Mouse (Mus musculus) G1E-ER4 (cell line): ENCODE measurements around the gene Ptprg. TPM values are rescaled to one million over a fixed set of nuclear protein-coding genes. Genes with fewer than 3 reads are reported as not detected.

Experiments used
- GATA1 ChIP-seq: IDR thresholded peaks from one replicate; pipeline ENCODE4 v1.8.0; 2012; ENCODE audit warnings: low read length, inconsistent platforms
- polyA plus RNA-seq: library from polyadenylated mRNA; stranded (reverse); fragments of >175 nt; gene quantifications from 2 replicates; pipeline ENCODE4 v1.2.3, GENCODE M21; 2012

Ptprg gene
- polyA plus RNA-seq, 1 experiment = not detected

DNA sequence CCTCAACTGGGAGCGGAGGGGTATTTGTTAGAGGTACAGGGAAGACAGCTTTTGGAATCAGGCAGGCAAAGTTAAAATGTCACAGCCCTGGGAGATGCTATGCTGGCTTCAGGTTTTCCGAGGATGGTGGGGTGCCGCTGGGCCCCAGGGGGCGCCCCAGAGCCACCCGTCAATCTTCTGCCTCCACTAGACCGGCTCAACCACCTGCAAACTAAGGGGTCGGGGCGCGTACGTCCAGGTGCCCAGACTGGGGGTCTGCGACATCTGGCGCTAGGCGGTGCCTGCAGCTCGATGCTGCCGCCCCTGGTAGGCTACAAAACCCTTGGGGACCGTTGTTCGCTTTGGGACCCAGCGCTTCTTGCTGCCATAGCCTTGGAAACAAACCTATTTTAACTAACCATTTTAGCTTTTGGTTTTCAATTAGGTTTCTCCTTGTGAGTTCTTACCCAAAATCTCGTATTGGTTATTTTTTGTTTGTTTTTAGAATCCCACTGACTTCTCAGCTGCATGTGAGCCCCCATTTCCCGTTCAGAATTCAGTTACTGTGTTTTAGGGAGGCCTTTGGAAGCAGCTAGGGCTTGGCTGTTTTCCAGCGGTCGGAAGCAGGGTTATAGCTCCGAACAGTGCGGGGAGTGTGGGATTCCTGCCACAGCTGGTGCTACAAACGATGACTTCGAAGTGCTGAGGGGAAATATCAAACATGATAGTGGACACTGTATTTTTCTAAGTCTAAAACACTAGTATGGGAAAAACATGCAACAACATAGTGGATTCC lies 3.2 kb downstream of the Ptprg start:
- no peak for TF ChIP-seq GATA1

GRCm38 (mm10) chr14:11558496-11558895 lies 5.2 kb downstream of the Ptprg start:
- TF ChIP-seq GATA1 = no peak

DNA sequence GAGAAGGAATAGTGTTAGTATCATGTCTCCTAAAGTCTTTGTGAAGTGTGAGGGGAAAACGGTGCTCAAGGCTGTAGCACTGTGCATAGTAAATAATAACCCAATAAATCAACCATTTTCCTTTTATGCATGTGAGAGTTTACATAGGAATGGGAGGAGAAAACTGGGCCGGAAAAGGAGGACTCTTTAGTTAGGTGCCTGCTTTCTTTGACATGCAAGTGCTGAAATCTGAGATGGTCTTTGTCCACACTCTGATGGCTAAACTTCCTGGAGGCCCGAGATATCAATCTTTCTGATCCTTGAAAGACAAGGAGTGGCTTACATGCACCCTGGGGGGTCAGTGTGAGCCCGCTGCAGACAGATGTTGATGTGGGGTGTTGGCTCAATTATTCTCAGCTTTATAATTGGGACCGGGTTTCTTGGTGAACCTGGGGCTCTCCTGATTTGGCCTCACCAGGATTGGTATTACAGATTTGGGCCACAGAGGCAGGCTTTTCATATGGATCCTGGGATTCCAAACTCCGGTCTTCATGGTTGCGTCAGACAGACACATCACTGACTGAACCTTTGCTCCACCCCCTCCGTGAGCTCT lies 7.4 kb downstream of the Ptprg start:
- TF ChIP-seq GATA1 = no peak

DNA sequence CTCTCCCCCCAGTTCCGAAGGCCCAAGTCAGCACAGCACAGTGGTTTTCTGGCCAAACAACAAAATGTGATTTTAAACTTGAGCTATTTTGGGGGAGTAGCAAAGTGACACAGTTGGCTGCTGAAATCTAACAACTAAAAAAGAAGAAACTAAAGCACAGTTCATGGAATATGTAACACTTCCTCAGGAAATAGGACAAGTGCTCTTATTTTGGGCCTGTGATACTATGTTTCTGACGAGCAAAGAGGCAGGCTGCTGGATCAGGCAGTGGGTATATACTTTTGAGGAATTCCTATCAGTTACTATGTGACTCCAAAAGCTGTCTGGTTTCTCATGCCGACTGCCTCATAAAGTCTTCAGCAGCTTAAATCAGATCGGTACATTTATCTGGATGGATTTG lies 8.1 kb downstream of the Ptprg start:
- no peak for TF ChIP-seq GATA1

- no peak for TF ChIP-seq GATA1
These were observed 9.5 kb downstream of the Ptprg start for GRCm38 (mm10) chr14:11562870-11563269.

GRCm38 (mm10) chr14:11563656-11564055 lies 10.3 kb downstream of the Ptprg start:
- TF ChIP-seq GATA1 = no peak

GRCm38 (mm10) chr14:11564456-11564855 lies 11.1 kb downstream of the Ptprg start:
- TF ChIP-seq GATA1 = no peak

GRCm38 (mm10) chr14:11565283-11565682 lies 12.0 kb downstream of the Ptprg start:
- no peak for TF ChIP-seq GATA1

DNA sequence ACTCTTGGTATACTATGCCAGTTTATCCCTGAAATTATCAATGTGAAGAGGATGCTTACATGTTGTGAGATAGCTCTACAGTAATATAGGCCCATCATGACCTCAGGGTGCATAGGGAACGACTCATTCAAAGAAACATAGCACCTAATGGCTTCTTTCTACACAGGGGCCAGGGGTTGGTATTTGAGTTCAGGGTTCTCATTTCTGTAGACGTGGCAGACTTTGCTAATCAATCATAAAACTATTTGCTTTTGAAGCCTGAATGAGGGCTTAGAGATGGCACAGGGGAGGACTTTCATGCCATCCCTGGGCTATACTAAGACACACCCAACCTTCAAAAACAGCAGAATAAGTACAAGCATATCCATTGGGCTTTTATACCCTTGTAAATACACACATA lies 16.4 kb downstream of the Ptprg start:
- TF ChIP-seq GATA1 = no peak

- no peak for TF ChIP-seq GATA1
These were observed 18.5 kb downstream of the Ptprg start for GRCm38 (mm10) chr14:11571766-11572394.

DNA sequence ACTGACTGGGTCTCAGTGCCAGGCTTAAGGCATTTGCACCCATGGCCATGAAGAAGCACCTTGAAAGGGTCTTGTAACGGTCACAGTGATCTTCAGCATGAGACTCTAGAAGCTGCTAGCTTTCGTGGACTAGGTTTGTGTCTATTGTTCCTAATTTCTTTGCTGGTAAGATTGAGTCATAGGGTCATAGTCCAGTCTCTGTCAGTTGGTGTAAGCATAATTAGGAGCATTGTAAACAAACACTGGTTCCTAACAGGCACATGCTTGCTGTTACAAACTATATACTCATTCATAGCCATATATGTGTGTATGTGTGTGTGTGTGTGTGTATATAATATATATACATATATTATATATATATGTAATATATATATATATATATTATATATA lies 19.1 kb downstream of the Ptprg start:
- TF ChIP-seq GATA1 = no peak

DNA sequence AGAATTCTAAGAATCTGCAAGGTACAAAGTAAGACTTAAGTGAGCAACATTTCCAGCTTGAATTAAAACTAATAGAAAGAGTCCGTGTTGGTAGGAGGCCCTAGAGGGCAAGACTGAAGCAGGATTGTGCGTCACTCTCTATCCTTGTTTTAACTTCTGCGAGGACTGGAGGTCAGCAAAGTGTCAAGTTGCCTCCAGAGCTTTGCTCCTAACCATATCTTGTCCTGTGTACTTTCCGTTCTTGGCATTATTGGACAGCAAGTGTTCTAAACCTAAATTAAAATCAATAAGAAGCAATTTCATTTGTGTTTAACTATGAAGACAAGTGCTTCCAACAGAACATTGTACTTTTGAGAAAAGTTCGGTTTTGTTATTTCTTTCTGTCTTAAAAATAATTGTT lies 20.4 kb downstream of the Ptprg start:
- TF ChIP-seq GATA1 = no peak

GRCm38 (mm10) chr14:11577276-11577909 lies 24.1 kb downstream of the Ptprg start:
- no peak for TF ChIP-seq GATA1

- TF ChIP-seq GATA1 = no peak
These were observed 24.6 kb downstream of the Ptprg start for GRCm38 (mm10) chr14:11577910-11578309.

DNA sequence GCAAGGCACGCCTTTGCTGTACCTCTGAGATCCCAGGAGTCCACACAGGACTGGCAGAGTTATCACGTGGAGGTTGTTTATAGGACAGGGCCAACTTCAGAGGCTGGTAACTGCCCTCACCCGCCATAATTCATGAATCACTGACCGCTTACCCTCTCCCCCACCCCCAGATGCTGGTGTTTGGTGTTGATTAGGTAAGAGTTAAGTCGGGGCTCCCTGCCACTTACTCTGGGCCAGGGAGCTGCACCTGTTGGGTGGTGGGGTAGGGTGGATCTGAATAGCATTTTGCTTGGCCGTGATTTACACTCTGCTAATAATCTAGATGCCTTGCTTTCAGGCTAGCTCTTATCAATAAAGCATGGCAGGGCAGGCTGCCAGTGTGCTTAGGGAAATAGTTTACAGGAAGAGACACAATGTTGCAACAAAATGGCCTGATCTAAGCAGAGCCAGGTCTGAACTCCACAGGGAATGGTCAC lies 25.2 kb downstream of the Ptprg start:
- no peak for TF ChIP-seq GATA1

- TF ChIP-seq GATA1 = no peak
These were observed 26.6 kb downstream of the Ptprg start for GRCm38 (mm10) chr14:11579950-11580349.
